Mouse (Mus musculus) C2C12 (cell line): ENCODE results near the gene Cdc42ep1.

Experiments used
- CEBPB ChIP-seq: IDR thresholded peaks from one replicate; pipeline ENCODE4 v1.6.1; 2011; ENCODE audit warnings: low read depth, mild to moderate bottlenecking, control low read depth, moderate library complexity
- CTCF ChIP-seq: IDR thresholded peaks from one replicate; pipeline ENCODE4 v1.5.1; 2011; ENCODE audit not compliant: control insufficient read depth, insufficient read depth, insufficient read length
- MAX ChIP-seq: IDR thresholded peaks from one replicate; pipeline ENCODE4 v1.6.1; 2011; ENCODE audit warnings: mild to moderate bottlenecking, control low read depth
- MYOD1 ChIP-seq: IDR thresholded peaks from one replicate; pipeline ENCODE4 v1.6.1; 2011; ENCODE audit warnings: low read depth; ENCODE audit not compliant: control insufficient read depth, insufficient read length
- USF1 ChIP-seq: IDR thresholded peaks from one replicate; pipeline ENCODE4 v1.6.1; 2011; ENCODE audit warnings: low read depth, mild to moderate bottlenecking, control low read depth, moderate library complexity

- TF ChIP-seq CTCF (no peak), CEBPB (no peak), MYOD1 (no peak), USF1 (no peak), MAX (no peak)
These were observed 3.4 kb downstream of the Cdc42ep1 start for GRCm38 (mm10) chr15:78845867-78846266.
